Mouse (Mus musculus) kidney, postnatal 0 days (tissue): ENCODE data around the gene Stk11ip. TPM values are rescaled to one million over a fixed set of nuclear protein-coding genes. Genes with fewer than 3 reads are reported as not detected.

Experiments
- ATAC-seq: fragments of 200-750 bp; cut with Nextera tagmentation; replicated peaks from 2 replicates; pipeline ENCODE4 v1.8.0; 2017; ENCODE audit warnings: low read depth, moderate number of reproducible peaks, moderate TSS enrichment, moderate library complexity; ENCODE audit not compliant: low FRiP score
- DNase-seq: peaks from one replicate; pipeline ENCODE4 v3.0.0-alpha.2; 2016; ENCODE audit warnings: low spot score
- H3K27ac ChIP-seq: fragments of 300-500 bp; sonication (generic); 2 replicates; pipeline ENCODE4 v1.5.1; 2014; ENCODE audit warnings: mild to moderate bottlenecking
- H3K27me3 ChIP-seq: fragments of 300-500 bp; sonication (generic); 2 replicates; pipeline ENCODE4 v1.6.1; 2014; ENCODE audit warnings: low read length, mixed read lengths; ENCODE audit not compliant: insufficient read depth
- H3K36me3 ChIP-seq: fragments of 300-500 bp; sonication (generic); 2 replicates; pipeline ENCODE4 v1.6.1; 2014; ENCODE audit warnings: low read length, mixed read lengths; ENCODE audit not compliant: insufficient read depth
- H3K4me1 ChIP-seq: fragments of 300-500 bp; sonication (generic); replicated peaks from 2 replicates; pipeline ENCODE4 v1.6.1; 2014; ENCODE audit warnings: antibody characterized with exemption, low read length, mixed read lengths; ENCODE audit not compliant: insufficient read depth
- H3K4me2 ChIP-seq: fragments of 300-500 bp; sonication (generic); 2 replicates; pipeline ENCODE4 v1.6.1; 2014; ENCODE audit warnings: mild to moderate bottlenecking, low read length, moderate library complexity, mixed read lengths
- H3K4me3 ChIP-seq: fragments of 300-500 bp; sonication (generic); replicated peaks from 2 replicates; pipeline ENCODE4 v1.5.1; 2014; ENCODE audit warnings: low read depth, low read length
- H3K9ac ChIP-seq: fragments of 300-500 bp; sonication (generic); 2 replicates; pipeline ENCODE4 v1.6.1; 2014; ENCODE audit warnings: low read depth, low read length
- H3K9me3 ChIP-seq: fragments of 300-500 bp; sonication (generic); replicated peaks from 2 replicates; pipeline ENCODE4 v1.6.1; 2016; ENCODE audit warnings: low read length, inconsistent platforms, mixed read lengths
- CTCF ChIP-seq: IDR thresholded peaks from 2 replicates; pipeline ENCODE4 v1.5.1; 2016; ENCODE audit warnings: antibody characterized with exemption, low read depth, mild to moderate bottlenecking, moderate library complexity
- WGBS: fragments of 180-500 bp; shearing (Covaris S2); extraction: QIAGEN DNeasy Blood & Tissue Kit; methylation state at CpG from one replicate; pipeline ENCODE4 v1.1.7; 2014; 5-methylcytosine and 5-hydroxymethylcytosine counted together
- polyA plus RNA-seq: library from polyadenylated mRNA; unstranded; fragments of >200 nt; fragmentation: Nextera tagmentation; extraction: Ambion mirVana; gene quantifications from 2 replicates; pipeline ENCODE4 v1.2.1, GENCODE M21; 2015

The Stk11ip gene
- polyA plus RNA-seq, 1 experiment from 2014 or later, result 14.9 TPM

GRCm38 (mm10) chr1:75490785-75491551 lies 30.4 kb upstream of the Stk11ip start:
- Histone ChIP-seq H3K36me3 (peaks cover 10% of the 10 kb centered on the region; the same call in 1 of the 2 replicates), H3K27ac (no peak overlapping the region), H3K4me2 (no peak overlapping the region), H3K4me3 (no peak overlapping the region), H3K9me3 (no peaks in the 10 kb centered on the region), H3K4me1 (peaks cover 14% of the 10 kb centered on the region), H3K27me3 (peaks cover 17% of the 10 kb centered on the region), H3K9ac (no peak overlapping the region)
- no peak for TF ChIP-seq CTCF
- no peak for ATAC-seq
- 88% methylated on average over 34 of the region's 34 CpGs for WGBS
- no peak for DNase-seq

- no peak for ATAC-seq
- H3K4me1 ChIP-seq, result peaks cover 9% of the 10 kb centered on the region; the same call in 1 of the 2 replicates
- no peak overlapping the region for H3K4me3 ChIP-seq
- no peak for TF ChIP-seq CTCF
- H3K4me2 ChIP-seq, result no peak overlapping the region
- WGBS, result 71% methylated on average over 24 of the region's 24 CpGs
- no peak for DNase-seq
- peaks cover 5% of the 10 kb centered on the region; the same call in 1 of the 2 replicates for H3K27me3 ChIP-seq
- H3K27ac ChIP-seq, result no peak overlapping the region
- H3K9ac ChIP-seq, result no peak overlapping the region
- peaks cover 24% of the 10 kb centered on the region; the same call in 1 of the 2 replicates for H3K36me3 ChIP-seq
- H3K9me3 ChIP-seq, result no peaks in the 10 kb centered on the region
Observed at GRCm38 (mm10) chr1:75492579-75493170, 28.7 kb upstream of the Stk11ip start.

- H3K4me1 ChIP-seq, result 0 out of 2 replicates have a peak, but pooled peaks cover 4% of the 10 kb centered on the region
- peak; percentile 81 for TF ChIP-seq CTCF
- H3K27me3 ChIP-seq, result no peaks in the 10 kb centered on the region
- no peak overlapping the region for H3K27ac ChIP-seq
- no peaks in the 10 kb centered on the region for H3K9me3 ChIP-seq
- no peak overlapping the region for H3K9ac ChIP-seq
- 0 out of 2 replicates have a peak, but pooled peaks have one; percentile 21 for ATAC-seq
- DNase-seq, result peak; percentile 84
- H3K4me2 ChIP-seq, result no peak overlapping the region
- 32% methylated on average over 12 of the region's 12 CpGs for WGBS
- H3K36me3 ChIP-seq, result peaks cover 41% of the 10 kb centered on the region; the same call in 1 of the 2 replicates
- no peak overlapping the region for H3K4me3 ChIP-seq
Observed at GRCm38 (mm10) chr1:75494878-75495548, 26.3 kb upstream of the Stk11ip start.

GRCm38 (mm10) chr1:75498897-75499296 lies 22.4 kb upstream of the Stk11ip start:
- Histone ChIP-seq H3K27me3 (no peaks in the 10 kb centered on the region), H3K4me2 (no peak overlapping the region), H3K4me1 (0 out of 2 replicates have a peak, but pooled peaks cover 4% of the 10 kb centered on the region), H3K9ac (no peak overlapping the region), H3K27ac (no peak overlapping the region), H3K4me3 (no peak overlapping the region), H3K9me3 (no peaks in the 10 kb centered on the region), H3K36me3 (peaks cover 48% of the 10 kb centered on the region; the same call in 1 of the 2 replicates)
- 84% methylated on average over 4 of the region's 4 CpGs for WGBS
- no peak for DNase-seq
- no peak for ATAC-seq
- no peak for TF ChIP-seq CTCF

- 87% methylated on average over 7 of the region's 7 CpGs for WGBS
- Histone ChIP-seq H3K9ac (no peak overlapping the region), H3K4me1 (0 out of 2 replicates have a peak, but pooled peaks cover 4% of the 10 kb centered on the region), H3K27me3 (no peaks in the 10 kb centered on the region), H3K36me3 (peaks cover 48% of the 10 kb centered on the region; the same call in 1 of the 2 replicates), H3K27ac (no peak overlapping the region), H3K9me3 (no peaks in the 10 kb centered on the region), H3K4me3 (no peak overlapping the region), H3K4me2 (no peak overlapping the region)
- DNase-seq, result no peak
- TF ChIP-seq CTCF, result peak; percentile 53
- no peak for ATAC-seq
Observed at GRCm38 (mm10) chr1:75499441-75499840, 21.9 kb upstream of the Stk11ip start.

DNA sequence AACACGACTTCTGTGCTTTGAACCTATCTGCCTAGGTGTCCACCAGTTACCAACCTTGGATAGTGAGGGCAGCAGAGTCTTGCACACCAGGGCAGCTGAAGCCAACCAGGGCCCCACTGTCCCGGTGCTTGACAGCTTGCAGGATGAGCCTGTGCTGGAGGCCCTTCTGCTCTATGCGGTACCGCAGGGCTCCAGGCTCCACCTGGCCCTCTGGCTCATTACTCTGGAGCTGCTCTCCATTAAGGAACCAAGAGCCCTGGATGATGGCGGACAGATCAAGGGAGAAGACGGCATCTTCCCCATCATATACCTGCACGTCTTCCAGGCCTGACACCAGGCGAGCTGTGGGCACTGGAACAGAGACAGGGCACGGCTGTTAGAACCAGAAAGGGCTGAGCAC lies 19.4 kb upstream of the Stk11ip start:
- no peak overlapping the region for H3K4me3 ChIP-seq
- H3K36me3 ChIP-seq, result peaks cover 38% of the 10 kb centered on the region; the same call in 1 of the 2 replicates
- no peaks in the 10 kb centered on the region for H3K27me3 ChIP-seq
- DNase-seq, result no peak
- H3K4me2 ChIP-seq, result no peak overlapping the region
- 96% methylated on average over 9 of the region's 9 CpGs for WGBS
- no peak for ATAC-seq
- peaks cover 6% of the 10 kb centered on the region; the same call in 1 of the 2 replicates for H3K4me1 ChIP-seq
- no peaks in the 10 kb centered on the region for H3K9me3 ChIP-seq
- no peak overlapping the region for H3K9ac ChIP-seq
- no peak for TF ChIP-seq CTCF
- H3K27ac ChIP-seq, result no peak overlapping the region
